Mouse (Mus musculus) midbrain, postnatal 0 days (tissue): ENCODE data around the gene Fut1. TPM values are rescaled to one million over a fixed set of nuclear protein-coding genes. Genes with fewer than 3 reads are reported as not detected.

ENCODE experiments used
- ATAC-seq: fragments of 200-750 bp; cut with Nextera tagmentation; 2 replicates; pipeline ENCODE4 v1.8.0; 2017; ENCODE audit warnings: moderate number of reproducible peaks, mild to moderate bottlenecking, moderate TSS enrichment, moderate library complexity; ENCODE audit not compliant: low FRiP score
- DNase-seq: peaks from one replicate; pipeline ENCODE4 v3.0.0-alpha.2; 2015; ENCODE audit warnings: low spot score
- H3K27ac ChIP-seq: fragments of 300-500 bp; sonication (generic); 2 replicates; pipeline ENCODE4 v1.5.1; 2014; ENCODE audit warnings: low read depth, mild to moderate bottlenecking, low read length, mixed read lengths
- H3K27me3 ChIP-seq: fragments of 300-500 bp; sonication (generic); 2 replicates; pipeline ENCODE4 v1.6.1; 2014; ENCODE audit warnings: low read length, control low read depth, mixed read lengths; ENCODE audit not compliant: insufficient read depth
- H3K36me3 ChIP-seq: fragments of 300-500 bp; sonication (generic); 2 replicates; pipeline ENCODE4 v1.6.1; 2014; ENCODE audit warnings: low read length, control low read depth, mixed read lengths; ENCODE audit not compliant: insufficient read depth
- H3K4me1 ChIP-seq: fragments of 300-500 bp; sonication (generic); 2 replicates; pipeline ENCODE4 v1.6.1; 2014; ENCODE audit warnings: mild to moderate bottlenecking, control low read depth, antibody characterized with exemption, low read length, mixed read lengths; ENCODE audit not compliant: insufficient read depth
- H3K4me2 ChIP-seq: fragments of 300-500 bp; sonication (generic); 2 replicates; pipeline ENCODE4 v1.6.1; 2014; ENCODE audit warnings: low read depth, mild to moderate bottlenecking, low read length, mixed read lengths; ENCODE audit not compliant: poor library complexity, severe bottlenecking
- H3K4me3 ChIP-seq: fragments of 300-500 bp; sonication (generic); 2 replicates; pipeline ENCODE4 v1.5.1; 2014; ENCODE audit warnings: low read depth, mild to moderate bottlenecking, low read length, moderate library complexity
- H3K9ac ChIP-seq: fragments of 300-500 bp; sonication (generic); replicated peaks from 2 replicates; pipeline ENCODE4 v1.6.1; 2014; ENCODE audit warnings: mild to moderate bottlenecking, low read length, moderate library complexity, mixed read lengths; ENCODE audit not compliant: poor library complexity, severe bottlenecking
- H3K9me3 ChIP-seq: fragments of 300-500 bp; sonication (generic); 2 replicates; pipeline ENCODE4 v1.6.1; 2016; ENCODE audit warnings: low read length, control low read depth
- CTCF ChIP-seq: IDR thresholded peaks from 2 replicates; pipeline ENCODE4 v1.5.1; 2016; ENCODE audit warnings: antibody characterized with exemption, mild to moderate bottlenecking
- WGBS: fragments of 180-500 bp; shearing (Covaris S2); extraction: QIAGEN DNeasy Blood & Tissue Kit; methylation state at CpG from one replicate; pipeline ENCODE4 v1.1.7; 2014; 5-methylcytosine and 5-hydroxymethylcytosine counted together
- polyA plus RNA-seq: library from polyadenylated mRNA; unstranded; fragments of >200 nt; fragmentation: Nextera tagmentation; extraction: Ambion mirVana; gene quantifications from 2 replicates; pipeline ENCODE4 v1.2.1, GENCODE M21; 2015
- total RNA-seq: library from RNA; depleted of rRNA; stranded (reverse); fragments of >200 nt; gene quantifications from 2 replicates; pipeline ENCODE4 v1.2.3, GENCODE M21; 2014

Fut1 gene
- total and polyA plus RNA-seq, 2 experiments from 2014 or later, result not detected

DNA sequence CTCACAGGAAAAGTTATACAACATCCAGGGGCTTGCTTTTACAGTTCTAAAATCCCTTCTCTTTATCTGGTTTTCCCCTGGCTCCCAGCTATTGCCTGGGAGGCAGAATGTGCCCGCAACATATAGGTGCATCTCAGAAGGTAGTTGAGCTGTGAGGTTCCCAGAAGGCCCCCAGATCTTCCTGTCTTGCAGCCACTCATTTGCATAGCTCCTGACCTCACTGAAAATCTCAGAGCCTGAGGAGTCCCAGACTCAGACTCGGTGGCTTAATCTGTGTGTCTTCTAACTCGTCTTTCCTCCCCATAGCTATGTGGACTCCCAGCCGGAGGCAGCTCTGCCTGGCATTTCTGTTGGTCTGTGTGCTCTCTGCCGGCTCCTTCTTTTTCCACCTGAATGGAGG, 1.2 kb downstream of the Fut1 start:
- Histone ChIP-seq H3K9ac (no peak overlapping the region), H3K27ac (no peak overlapping the region), H3K36me3 (no peaks in the 10 kb centered on the region), H3K4me1 (no peaks in the 10 kb centered on the region), H3K27me3 (peaks cover 20% of the 10 kb centered on the region), H3K4me2 (no peak overlapping the region), H3K4me3 (no peak overlapping the region), H3K9me3 (no peaks in the 10 kb centered on the region)
- WGBS, result 75% methylated on average over 5 of the region's 5 CpGs
- TF ChIP-seq CTCF, result no peak
- no peak for ATAC-seq
- no peak for DNase-seq

DNA sequence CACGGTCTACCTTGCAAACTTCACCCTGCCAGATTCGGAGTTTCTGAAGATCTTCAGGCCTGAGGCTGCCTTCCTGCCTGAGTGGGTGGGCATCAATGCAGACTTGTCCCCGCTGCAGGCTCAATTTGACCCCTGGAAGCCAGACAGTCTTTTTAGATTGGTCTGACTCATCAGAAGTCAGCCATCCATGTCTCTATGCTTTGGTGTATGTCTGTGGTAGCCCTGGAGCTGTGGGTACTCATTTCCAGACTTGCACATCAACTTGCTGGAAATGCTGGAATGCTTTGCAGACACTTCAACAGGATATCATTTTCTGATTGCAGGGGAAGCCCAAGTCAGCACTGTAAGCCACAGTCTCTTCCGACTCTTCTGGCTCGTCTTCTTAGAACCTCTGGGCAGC, 2.5 kb downstream of the Fut1 start:
- Histone ChIP-seq H3K36me3 (no peaks in the 10 kb centered on the region), H3K27me3 (peaks cover 20% of the 10 kb centered on the region), H3K9ac (no peak overlapping the region), H3K4me3 (no peak overlapping the region), H3K9me3 (no peaks in the 10 kb centered on the region), H3K27ac (no peak overlapping the region), H3K4me1 (no peaks in the 10 kb centered on the region), H3K4me2 (no peak overlapping the region)
- DNase-seq, result no peak
- 92% methylated on average over 5 of the region's 5 CpGs for WGBS
- no peak for ATAC-seq
- no peak for TF ChIP-seq CTCF

DNA sequence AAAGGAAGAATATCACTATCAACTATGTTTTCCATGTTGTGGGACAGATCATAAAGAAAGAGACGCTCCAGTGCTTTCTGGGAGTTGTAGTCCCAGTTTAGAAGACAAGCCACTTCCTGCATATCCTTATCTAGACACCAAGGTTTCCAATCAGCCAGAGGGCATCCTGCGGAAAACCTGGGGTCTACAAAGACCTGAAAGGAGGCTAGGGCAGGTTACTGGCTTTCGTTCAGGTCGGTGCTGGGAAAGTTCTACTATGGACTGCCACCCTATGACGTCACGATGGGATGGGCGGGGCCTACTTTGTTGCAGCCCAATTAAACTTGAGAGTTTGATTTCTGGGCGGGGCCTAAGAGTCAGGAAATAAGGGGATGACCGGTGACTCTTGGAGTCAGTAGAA, 4.4 kb downstream of the Fut1 start, which contains the start of gene Izumo1:
Gene Izumo1, plus strand, starts transcription at position 369 of the 400 bp plus-strand sequence.
- no peak within 1 kb of the TSS for H3K9ac ChIP-seq
- WGBS, result 30% methylated on average over 9 of the region's 9 CpGs
- H3K4me3 ChIP-seq, result no peak within 1 kb of the TSS
- H3K4me1 ChIP-seq, result no peaks in the 10 kb centered on the region
- peaks cover 18% of the 10 kb centered on the region for H3K27me3 ChIP-seq
- no peak within 1 kb of the TSS for H3K4me2 ChIP-seq
- DNase-seq, result no peak
- no peak for ATAC-seq
- H3K9me3 ChIP-seq, result no peaks in the 10 kb centered on the region
- TF ChIP-seq CTCF, result no peak
- no peak within 1 kb of the TSS for H3K27ac ChIP-seq
- no peaks in the 10 kb centered on the region for H3K36me3 ChIP-seq

DNA sequence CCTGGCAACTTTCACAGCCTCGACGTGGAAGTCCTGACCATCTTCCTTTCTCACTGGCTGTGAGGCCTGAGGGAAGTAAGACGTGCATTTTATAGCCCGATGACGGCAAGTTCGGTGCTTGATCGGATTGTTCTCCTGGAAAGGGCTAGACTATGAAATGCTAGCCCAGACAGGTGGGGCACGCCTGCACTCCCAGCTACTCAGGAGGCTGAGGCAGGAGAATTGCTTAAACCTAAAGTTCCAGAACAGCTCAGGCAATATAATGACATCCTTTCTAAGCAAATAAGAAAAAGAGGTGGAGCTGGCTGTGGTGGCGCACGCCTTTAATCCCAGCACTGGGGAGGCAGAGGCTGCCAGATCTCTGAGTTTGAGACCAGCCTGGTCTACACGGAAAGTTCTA, 6.4 kb downstream of the Fut1 start:
- H3K4me3 ChIP-seq, result no peak overlapping the region
- DNase-seq, result no peak
- H3K9ac ChIP-seq, result no peak overlapping the region
- no peaks in the 10 kb centered on the region for H3K36me3 ChIP-seq
- H3K4me1 ChIP-seq, result no peaks in the 10 kb centered on the region
- WGBS, result 95% methylated on average over 11 of the region's 11 CpGs
- no peak overlapping the region for H3K27ac ChIP-seq
- H3K4me2 ChIP-seq, result no peak overlapping the region
- no peaks in the 10 kb centered on the region for H3K9me3 ChIP-seq
- peaks cover 4% of the 10 kb centered on the region for H3K27me3 ChIP-seq
- no peak for TF ChIP-seq CTCF
- ATAC-seq, result no peak

DNA sequence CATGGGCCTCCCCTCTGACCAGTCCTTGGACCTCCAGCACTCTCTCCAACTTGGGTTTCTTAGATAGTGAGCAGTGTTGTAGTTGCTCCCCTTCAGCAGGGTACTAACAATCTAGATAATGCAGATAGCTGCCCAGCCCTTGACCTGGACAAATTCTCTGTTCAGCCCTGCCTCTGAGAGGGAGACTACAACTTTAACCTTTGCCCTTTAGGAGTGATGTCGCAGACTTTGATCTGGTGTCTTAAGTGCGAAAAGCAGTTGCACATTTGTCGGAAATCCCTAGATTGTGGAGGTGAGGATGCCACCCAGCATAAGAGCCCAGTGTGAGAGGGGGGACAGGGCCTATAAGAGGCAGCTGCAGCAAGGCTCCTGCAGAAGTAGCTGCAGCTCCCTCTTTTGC, 7.6 kb downstream of the Fut1 start:
- Histone ChIP-seq H3K4me3 (no peak overlapping the region), H3K36me3 (no peaks in the 10 kb centered on the region), H3K27ac (no peak overlapping the region), H3K4me2 (no peak overlapping the region), H3K9ac (no peak overlapping the region), H3K4me1 (no peaks in the 10 kb centered on the region), H3K9me3 (no peaks in the 10 kb centered on the region), H3K27me3 (no peaks in the 10 kb centered on the region)
- ATAC-seq, result no peak
- 87% methylated on average over 3 of the region's 3 CpGs for WGBS
- no peak for TF ChIP-seq CTCF
- DNase-seq, result no peak

DNA sequence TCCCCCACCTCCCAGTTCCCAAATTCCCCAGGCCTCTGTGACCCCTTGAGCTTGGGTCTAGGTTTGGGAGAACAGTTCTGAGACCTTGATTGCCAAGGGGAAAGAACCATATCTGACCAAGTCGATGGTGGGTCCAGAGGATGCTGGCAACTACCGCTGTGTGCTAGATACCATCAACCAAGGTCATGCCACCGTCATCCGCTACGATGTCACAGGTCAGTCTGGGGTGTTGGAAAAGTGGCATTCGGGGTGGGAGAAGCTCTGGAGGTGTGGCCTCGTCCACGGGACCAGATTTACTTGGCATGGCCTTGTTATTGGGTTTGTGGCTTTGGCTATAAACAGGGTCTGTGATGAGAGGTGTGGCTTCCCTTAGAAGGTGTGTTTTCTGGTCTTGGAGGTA, 8.4 kb downstream of the Fut1 start:
- Histone ChIP-seq H3K36me3 (no peaks in the 10 kb centered on the region), H3K9ac (no peak overlapping the region), H3K27ac (no peak overlapping the region), H3K9me3 (no peaks in the 10 kb centered on the region), H3K27me3 (no peaks in the 10 kb centered on the region), H3K4me2 (no peak overlapping the region), H3K4me1 (no peaks in the 10 kb centered on the region), H3K4me3 (no peak overlapping the region)
- no peak for TF ChIP-seq CTCF
- no peak for ATAC-seq
- no peak for DNase-seq
- 91% methylated on average over 8 of the region's 8 CpGs for WGBS
